Mouse (Mus musculus): Measurements from ENCODE around the gene Pip4k2a.

DNA sequence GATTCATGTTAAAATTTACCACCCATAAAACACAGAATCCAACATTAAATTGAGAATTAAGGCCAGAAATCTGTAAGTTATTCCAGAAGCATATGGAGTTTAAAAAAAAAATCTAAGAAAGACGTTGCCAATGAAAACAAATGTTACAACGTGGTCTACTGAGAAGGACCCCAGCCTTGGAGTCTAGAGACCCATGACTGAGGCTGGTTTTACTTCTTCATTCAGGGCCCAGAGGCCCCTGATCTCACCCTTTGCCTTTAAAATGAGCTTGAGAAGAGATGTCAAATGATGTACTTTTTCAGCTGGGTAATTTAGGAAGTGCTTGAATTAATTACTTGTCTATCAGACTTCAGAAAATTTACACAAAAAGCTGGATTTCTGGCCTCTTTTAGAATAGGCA, 83.2 kb downstream of the Pip4k2a start:
- TF ChIP-seq CTCF (IDR thresholded peaks at IDR 0.05) (no peak), EP300 (IDR thresholded peaks at IDR 0.05; ENCODE audit: insufficient read depth, low read depth, low read length) (no peak)

Measured in heart, adult 2 months (tissue).